Mouse (Mus musculus) layer of hippocampus, postnatal 25 days (tissue): ENCODE measurements at regions not wholly inside any gene's neighbourhood (a gene's known extent, or its start where the extent isn't known, plus 50 kb on each side); places are given as distances from the start of the nearest gene placed in this dataset.
A peak's percentile ranks its signal among the peaks of the same experiment; 100 is the strongest.

Source experiments
- DNase-seq, 2 experiments: peaks; one replicate each; pipeline ENCODE4 v3.0.0; 2022; ENCODE audit warnings: mixed read lengths in 2 of 2, low spot score in 1 of 2; ENCODE audit errors: extremely low spot score in 1 of 2

DNA sequence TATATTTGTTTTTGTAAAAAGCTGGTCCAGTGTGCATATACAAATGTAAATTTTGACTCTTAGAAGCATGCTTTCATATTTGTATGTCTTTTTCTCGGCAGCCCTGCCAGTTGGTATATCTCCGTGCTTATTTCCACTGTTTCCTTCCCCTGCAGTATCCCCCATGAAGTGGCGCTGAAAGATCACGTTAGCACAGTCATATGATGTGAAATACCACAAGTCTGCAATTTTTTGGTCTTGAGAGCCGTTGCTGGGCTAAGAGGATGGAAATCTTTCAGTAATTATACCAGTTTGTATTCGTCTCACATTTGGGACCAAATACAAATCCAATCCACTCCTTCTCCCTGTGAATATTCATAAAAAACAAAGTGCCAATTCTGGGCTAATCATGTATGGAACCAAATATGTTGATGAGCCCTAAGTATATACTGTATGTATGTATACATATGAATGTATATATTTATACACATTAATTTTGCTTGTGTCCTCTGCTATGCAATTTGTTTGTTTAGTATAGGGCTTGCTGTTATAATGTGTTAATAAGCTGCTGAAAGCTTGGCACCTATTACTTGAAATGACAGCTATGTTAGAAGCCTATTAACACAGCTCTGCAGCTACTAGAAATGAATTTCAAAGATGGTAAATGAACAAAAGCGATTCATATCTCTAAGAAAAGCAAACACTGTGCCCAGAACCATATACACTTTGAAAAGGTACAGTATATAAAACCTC lies 283.8 kb upstream of the Dph6 start:
- DNase-seq, result no peak

DNA sequence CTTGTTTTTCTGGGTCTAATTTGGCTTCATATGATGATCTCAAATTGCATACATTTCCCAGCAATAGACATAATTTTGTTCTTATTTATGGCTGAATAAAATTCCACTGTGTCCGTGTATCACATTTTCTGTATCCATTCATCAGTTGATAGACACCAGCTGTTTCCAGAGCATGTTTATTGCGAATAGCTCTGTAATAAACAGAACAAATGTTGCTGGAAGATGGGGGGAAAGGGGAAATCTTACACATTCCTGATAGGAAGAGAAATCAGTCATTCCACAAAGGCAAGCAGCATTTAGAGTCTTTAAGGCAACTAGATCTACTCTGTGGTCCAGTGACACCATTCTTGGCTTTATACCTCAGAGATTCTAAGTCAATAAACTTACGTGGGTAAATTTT lies 311.3 kb upstream of the Dph6 start:
- no peak for DNase-seq

DNA sequence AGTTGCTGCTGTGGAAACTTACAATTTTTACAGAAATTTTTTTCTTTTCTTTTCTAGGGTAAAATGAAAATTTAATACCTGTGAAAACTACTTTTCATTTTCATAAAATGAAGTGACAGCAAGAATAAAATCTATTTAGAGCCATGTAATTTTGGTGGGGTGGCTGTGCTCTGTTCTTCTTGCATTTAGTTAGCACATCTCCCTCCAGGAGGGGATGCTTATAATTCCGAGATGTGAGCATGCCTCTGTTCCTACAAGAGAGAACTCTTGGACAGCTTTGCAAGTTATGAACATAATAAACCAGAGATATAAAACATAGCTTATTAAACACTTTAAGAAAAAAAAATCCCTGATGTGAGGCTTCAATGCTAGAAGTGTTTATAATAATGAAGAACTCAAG lies 313.9 kb upstream of the Dph6 start:
- DNase-seq, result no peak

DNA sequence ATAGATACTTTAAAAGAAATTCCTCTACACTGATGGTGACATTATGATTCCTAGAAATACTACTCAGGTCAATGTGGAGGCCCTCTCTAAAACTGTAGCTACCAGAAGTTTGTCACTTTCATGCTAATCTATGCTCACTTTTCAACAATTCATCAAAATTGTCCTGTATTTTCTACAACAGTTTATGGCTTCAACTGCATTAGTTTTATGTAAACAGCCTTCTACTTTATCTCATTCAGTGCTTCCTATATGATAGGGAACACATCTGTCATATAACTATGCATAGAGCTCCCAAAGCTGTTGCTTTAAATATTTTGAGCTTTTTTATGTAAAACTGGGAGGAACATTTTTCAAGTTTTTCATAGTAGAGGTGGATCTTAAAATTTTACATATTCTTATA lies 338.7 kb upstream of the Dph6 start:
- no peak for DNase-seq

DNA sequence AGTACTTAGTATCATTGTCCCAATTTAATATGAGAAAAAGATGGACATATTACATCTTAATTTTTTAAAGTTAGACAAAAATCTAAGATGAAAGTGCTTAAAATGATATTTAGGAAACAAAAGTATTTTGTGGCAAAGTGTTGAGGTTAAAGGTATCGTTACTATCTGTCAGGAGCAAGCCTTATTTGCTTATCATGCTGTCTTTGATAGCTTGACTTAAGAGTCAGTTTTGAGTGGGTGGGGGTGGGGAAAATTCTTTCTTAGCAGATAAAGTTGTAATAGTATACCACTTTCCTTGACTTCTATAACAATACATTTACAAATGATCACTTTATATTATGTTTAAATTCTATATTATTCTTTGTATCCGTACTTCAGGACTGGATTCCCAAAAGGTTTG lies 339.1 kb upstream of the Dph6 start:
- no peak for DNase-seq

DNA sequence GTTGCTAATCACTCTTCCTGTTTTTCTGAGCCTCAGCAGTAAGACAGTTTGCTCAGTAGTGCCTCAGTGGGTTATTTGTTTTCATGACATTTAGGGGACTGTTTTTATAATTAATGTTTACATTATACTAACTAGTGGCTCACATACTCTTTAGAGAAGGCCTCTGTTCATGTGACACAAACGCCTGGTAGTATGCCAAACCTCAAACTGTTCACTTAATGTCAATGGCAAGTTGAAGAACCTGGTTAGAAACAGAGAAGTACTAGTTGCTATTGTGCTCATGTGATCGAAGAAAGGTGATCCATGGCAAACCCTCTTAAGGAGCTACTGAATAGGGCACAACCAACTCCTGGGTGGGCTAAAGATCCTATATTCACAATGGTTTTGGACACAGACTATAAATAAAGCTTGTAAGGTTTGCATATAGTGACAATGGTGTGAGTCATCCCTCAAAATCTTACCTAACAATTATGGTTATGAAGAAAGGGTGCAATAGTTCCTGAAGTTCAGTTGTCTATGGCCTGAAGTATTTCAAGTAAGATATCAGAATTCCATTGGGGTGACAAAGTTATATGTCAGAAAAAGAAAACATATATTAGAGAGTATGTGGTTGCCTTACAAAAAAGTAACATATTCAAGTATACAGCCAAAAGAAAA lies 340.1 kb upstream of the Dph6 start:
- no peak for DNase-seq

DNA sequence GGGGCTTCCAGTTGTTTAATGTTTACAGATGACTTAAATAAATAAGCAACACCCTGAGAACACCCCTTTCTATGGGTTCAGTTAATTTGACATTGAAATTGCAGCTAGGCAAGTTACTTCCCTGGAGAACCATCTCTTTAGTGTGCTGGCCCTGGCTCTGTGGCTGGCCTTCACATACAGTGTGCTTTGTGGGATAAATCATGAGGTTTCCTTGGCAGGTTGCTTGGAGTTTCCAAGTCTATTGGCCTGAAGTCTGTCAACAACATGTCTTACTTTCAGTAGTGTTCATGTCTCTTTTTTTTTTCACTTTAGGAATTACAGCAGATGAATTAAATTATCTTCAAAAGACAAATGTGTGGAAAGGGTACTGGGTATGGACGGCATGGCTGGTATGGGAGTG lies 359.2 kb upstream of the Dph6 start:
- no peak for DNase-seq

DNA sequence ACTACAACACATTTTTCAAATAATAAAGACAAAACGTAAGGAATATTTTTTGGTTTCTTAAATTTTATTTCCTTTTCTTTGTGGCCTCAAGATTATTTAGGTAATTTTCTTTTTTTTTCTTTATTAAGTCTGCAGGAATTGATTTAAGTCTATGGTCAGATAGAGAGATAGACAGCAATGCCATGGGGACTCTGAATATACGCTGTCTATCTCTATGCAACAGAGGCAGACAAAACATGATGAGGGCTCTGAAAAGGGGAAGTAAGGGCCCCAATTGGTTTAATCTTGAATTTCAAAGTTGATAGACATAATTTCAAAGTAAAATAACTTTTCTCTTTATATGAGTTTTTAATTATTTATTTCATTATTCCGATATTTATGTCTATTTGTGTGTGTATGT lies 372.0 kb upstream of the Dph6 start:
- DNase-seq, result no peak

DNA sequence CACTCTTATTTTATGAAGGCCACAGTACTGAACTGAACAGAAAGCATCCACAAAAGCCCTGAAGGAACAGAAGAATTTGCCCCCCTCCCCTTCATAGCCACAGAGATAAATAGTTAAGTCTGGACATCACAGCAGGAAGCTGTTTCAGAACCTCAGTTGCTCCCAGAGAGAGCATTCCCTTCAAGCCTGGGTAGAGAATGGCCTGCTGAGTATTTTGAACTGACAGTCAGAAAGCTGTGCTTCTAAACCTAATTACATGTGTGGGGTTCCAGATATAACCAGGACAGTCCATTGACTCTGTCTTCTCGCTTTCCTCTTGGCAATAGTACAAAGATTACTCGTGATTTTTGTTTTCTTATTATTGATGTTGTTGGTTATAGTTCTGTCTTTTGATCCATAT lies 376.4 kb upstream of the Dph6 start:
- DNase-seq, result no peak

DNA sequence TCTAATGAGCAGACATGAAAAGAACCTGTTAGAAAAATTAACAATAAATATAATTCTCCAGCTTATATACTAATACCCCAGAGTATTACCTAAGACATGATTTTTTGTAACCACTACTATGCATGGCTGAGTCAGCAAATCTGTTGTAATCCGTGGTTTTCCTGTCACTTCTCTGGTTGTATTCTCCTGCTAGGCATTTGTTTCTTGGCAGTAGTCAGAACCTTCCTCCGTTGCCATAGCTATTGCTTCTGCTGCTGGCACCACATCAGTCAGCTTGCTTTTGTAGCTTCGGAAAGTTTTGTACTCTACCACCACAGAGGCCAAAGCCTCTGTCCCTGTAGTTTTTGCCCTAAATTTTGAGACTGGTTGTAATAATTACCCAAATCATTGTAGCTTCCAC lies 381.4 kb upstream of the Dph6 start:
- peak in 1 of 2 experiments; percentile 4 for DNase-seq

DNA sequence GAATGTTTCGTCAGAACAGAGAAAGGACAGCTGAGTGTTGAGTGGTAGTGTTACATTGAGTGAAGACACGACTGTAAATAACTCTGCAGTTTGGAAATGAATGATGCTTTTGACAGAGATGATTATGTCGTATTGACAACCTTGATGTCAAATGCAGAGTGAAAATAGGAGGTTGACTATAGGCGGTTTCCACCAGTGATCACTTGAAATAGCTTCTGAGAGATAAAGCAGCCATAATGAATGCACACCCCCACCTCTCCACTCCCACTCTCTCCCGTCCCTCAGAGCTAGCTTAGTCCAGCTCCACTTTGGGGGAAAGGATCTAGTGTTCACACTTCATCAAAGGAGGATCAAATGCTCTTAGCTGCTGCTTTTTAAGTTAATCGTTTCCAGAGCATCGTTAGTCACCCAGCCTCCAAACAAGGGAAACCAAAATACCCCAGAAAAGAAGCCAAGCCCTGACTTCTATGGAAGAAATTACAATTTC lies 387.6 kb upstream of the Dph6 start:
- no peak for DNase-seq

DNA sequence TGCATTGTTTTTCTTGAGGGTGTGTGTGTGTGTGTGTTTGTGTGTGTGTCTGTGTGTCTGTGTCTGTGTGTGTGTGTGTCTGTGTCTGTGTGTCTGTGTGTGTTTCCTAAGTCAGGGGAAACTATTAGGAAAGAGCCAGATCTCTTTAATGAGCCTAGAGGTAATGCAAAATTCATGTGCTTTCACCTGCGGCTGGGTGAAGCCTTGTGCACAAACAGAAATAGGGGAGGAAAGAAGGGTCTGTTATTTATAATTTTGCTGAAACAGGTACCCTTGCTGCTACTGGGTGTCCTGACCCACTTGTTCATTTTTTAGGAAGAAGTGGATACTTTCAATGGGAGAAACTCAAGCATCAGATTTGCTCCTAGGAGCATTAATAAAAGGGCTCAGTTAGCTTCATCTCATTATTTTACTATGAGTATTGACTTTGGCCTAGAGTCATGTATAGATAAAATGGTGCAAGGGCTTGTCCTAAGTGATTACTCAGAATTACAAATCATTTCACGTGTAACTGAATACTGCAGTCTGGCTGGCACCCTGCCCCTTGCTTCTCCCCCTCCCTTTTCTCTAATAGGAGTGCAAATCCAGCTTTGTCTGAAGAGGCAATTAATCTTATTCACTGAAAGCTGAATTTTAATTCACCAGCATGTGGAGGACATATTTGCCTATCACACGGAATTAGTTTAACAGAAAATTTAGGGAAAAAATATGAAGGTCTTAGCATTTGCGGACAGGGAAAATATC lies 401.7 kb upstream of the Dph6 start:
- peak in 1 of 2 experiments; percentile 11 for DNase-seq

DNA sequence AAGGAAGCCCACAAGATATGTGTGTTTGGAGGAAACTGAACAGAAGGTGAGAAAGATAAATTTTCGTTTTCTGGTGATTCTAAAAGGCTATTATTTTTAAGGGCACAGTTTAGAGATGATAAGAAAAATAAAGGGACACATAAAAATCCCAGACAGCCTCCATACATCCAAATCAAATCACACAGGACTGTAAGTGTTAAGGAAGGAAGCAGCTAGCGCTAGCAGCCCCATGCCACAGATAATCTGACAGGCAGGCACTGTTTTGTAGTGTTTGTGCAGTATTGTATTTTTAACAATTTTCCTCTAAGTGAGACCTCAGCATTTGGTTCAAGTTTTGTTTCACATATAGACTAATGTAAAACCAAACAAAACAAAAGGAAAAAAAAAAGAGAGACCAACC lies 402.4 kb upstream of the Dph6 start:
- DNase-seq, result no peak

DNA sequence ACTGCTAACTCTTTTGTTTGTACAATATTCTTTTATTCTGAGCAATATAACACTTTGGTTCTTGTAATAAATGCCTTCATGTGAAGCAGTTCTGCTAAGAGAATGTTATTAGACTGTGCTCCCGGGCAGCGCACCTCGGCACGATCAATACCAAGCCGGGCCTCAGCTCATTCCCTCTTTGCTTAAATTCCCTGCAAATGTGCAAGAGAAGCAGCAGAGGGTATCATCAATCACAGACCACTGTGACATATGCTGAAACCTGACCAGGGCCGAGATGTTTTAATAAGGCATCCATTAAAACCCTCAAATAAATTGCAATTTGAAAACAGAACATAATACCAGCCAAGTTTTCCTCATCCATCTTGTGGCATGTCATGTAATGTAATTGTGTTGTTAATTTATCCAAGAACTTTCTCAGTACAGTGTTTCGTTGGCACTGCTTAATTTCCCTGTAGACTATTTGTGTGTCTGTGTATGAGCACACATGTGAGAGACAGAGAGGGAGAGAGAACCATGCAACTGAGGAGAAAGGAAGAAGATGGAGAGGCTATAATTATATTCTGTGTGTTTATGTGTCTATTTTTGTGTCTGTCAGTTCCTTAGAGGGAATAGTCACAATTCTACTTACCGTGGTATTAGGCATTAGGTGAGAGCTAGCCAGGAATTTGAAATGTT lies 412.9 kb upstream of the Dph6 start:
- DNase-seq, result no peak

DNA sequence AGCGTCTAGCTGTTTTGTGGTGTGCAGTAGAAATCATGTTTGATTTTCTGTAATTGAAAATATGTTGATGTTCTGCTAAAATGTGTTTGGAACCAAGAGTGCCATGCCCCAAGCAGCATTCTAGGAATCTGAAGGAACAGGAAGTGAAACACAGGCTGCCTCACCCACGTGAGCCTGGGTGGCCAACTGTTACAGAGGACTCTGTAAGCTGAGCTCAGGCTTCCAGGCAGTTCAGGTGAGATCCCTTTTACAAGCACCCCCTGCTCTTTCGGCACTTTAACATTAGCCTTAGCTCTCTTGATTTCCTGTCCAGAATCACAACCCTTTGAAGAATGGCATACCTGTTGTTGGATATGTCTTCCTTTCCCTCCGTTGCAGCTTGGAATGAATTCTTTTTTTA lies 414.9 kb upstream of the Dph6 start:
- no peak for DNase-seq

DNA sequence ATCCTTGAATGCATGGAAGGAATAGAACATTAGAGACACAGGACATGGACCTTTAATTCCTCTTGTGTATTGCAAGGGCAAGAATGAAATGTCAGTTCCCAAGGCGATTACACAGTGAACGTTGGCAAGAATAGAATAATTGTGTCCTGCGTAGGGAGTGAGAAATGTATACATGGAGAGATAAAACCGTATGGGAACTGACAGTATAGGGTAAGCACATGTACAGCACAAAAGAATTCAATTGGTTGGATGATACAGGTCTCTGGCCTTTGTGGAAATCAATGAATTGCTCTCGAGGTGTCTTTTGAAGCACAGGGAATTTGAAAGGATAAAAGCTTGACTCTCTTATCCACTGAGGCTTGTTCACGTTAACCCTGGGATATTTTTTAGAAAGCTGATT lies 415.4 kb upstream of the Dph6 start:
- no peak for DNase-seq

DNA sequence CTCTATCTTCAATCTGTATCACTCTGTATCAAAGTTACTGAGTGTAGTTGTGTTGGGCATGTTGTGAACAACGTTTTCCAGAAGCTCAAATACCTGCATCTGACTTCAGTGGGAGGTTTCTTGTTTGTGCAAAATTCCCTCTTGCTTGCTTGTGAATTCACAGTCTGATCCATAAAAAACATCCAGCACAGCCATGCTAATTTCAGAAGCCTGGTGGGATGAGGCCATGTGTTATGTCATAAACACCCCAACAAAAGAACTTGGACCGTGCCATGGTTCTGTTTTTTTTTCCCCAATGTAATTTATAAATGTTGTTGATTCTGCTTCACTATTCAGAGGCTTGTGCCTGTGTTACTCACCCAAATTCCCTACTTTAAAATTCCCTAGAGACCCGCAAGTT lies 415.9 kb upstream of the Dph6 start:
- no peak for DNase-seq

DNA sequence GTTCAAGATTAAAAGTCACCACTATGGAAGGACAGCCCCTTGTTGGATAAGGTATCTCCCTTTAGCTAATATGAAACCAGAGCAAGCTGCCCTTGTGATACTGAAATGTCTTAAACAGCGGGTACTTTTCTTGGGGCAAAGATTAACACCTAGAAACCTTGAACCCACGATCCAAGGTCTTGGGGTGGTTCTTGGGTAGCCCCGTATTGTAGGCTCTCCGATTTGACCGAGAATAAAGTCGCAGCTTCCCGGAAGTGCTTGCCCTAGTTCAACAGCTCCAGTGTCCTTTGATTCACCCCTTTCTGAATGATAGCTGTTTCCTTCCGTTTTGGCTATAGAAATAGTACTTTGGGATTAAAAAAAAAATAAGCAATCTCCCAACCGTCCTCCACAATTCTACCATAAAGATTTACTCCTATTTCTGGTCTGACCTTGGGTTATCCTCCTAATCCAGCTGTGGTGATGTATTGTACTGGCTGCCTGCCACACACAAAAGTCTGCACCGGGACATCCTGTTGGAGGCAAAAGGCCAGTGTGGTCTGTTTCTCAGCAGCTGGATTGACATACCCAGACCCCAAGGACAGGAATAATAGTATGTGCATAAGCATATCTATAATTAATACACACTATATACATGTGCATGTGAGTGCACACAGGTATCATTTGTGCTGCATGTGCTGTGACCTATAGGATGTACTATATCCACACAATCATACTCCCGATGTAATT lies 427.0 kb upstream of the Dph6 start:
- DNase-seq, result no peak

DNA sequence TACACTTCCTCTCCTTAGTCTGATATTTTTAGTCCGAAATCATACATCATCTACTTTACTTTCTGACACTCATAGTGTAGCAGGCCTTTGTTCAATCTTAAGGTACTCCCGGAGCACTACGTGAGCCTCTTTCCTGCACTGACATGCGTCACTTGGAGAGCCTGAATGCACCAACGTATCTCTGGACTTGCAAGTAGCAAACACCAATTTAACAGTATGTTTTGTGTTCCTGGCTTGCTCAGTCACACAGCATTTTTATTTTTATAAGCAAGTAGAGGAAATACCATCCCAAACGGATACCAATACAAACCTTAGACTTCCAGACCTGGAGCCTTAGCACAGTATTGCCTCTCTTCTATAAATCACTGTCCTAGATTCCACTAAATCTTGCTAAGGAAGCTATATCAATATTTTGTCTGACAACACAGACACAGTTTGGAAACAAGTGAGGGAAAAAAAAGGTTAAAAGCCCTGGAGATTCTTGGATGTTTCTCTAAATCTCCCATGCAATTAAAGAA lies 427.6 kb upstream of the Dph6 start:
- DNase-seq, result no peak

DNA sequence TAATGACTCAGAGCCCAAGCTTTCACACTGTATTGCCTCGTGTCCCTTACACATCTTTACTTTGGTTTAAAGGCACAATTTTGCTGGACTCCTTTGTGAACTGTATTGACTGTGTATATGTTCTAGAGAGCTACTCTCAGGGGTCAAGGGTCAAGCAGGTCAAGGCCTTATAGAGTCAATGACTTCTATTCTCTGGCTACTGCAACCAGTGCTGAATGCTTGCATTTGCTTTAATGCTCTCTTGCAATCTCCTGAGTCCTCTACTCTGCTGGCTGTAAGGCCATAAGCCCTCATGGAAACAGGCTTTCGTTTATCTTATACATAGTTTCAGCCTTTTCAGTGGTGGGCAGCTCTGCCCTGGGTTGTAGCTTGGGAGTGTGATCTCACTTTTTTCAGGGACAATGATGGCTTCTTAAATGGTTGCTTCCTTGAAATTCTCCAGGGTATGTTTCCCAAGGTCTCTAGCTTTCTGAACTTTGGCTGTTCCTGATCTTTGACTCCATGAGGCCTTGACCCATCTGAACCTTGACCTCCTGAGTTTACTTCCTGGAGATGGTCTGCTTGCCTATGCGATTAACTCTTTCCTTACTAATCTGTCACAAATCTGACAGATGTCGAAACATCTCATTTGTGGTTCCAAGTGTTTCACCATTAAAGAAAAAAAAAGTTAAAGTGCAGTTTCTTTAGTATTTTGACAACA lies 433.8 kb upstream of the Dph6 start:
- no peak for DNase-seq
